Mouse (Mus musculus): ENCODE data around the gene Mob3b.

Mob3b gene

DNA sequence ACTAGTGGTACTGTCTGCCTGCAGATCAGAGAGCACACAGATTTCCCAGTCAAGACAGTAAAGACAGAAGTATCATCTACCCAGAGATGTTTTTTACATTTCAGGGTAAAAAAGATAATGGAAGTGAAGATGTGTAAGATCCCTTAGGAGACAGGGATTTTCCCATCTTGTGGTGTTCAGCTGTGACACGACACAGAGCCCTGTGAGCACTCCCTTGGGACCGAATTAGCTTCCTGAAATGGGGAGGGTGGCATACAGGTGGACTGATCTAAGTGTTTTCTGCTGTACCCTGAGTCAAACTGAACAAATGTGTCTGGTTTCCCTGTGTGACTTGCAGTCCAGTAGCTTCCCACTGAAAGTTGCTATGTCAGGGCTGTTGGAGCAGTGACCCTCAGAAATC is 42.3 kb downstream of the Mob3b start:
- no peak for DNase-seq (ENCODE audit: low read depth, low spot score)

GRCm38 (mm10) chr4:35113516-35114248 is 43.6 kb downstream of the Mob3b start:
- no peak for DNase-seq (ENCODE audit: low read depth, low spot score)

GRCm38 (mm10) chr4:35112452-35112851 is 44.8 kb downstream of the Mob3b start:
- no peak for DNase-seq (ENCODE audit: low read depth, low spot score)

DNA sequence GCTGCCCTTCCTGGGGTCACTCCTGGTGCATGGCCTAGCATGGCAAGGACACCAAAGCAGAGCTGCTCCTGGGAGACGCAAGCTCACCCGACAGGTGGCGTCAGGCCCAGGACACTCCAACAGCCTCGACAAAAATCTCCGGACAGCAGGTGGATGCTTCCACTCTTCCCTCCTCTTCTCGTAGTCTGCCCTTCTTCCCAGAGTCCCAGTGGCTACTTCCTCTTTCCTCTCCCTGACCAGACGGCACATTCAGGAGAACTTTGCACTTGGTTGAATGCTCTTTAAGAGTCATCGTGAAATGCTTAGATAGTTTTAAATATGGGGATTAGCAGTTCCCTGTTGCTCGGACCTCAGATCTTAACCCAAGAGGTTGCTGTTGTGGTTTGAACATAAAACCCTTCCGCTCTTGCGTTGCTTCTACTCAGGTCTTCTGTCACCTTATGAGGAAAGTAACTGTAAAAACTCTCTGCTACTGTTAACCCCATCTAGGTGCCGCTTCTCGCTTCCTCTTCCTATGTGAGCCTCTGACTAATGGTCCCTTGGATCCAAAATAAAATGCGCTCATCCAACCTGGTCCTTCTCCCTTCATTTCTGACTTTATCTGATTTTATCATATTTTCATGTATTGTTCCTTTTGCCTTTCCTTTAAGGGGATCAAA is 52.0 kb downstream of the Mob3b start:
- DNase-seq (ENCODE audit: low read depth, low spot score) = no peak

DNA sequence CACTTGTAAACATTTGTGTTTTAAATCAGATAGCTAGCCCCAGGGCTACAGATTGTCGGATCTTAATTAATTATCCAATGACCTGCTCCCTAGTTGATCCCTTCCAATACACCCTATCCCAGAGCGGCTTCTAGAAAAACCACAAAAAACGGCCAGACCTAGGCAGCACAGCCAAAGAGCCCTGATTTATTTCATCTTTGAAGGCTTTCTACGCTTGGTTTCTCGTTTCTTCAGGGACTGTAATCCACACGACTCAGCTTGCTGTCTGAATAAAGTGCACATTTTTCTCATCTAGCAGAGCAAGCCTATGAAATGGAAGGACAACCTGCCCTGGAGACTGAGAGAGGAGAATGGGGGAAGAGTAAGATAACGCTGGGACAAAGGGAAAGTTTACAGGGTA is 56.1 kb downstream of the Mob3b start:
- no peak for DNase-seq (ENCODE audit: low read depth, low spot score)

- DNase-seq (ENCODE audit: low read depth, low spot score) = peak; percentile 28
Measured at GRCm38 (mm10) chr4:35099865-35100780, 57.2 kb downstream of the Mob3b start.

- DNase-seq (ENCODE audit: low read depth, low spot score) = no peak
Measured at GRCm38 (mm10) chr4:35099210-35099864, 57.9 kb downstream of the Mob3b start.

GRCm38 (mm10) chr4:35098552-35098951 is 58.7 kb downstream of the Mob3b start:
- no peak for DNase-seq (ENCODE audit: low read depth, low spot score)

- DNase-seq (ENCODE audit: low read depth, low spot score) = no peak
Measured at GRCm38 (mm10) chr4:35096226-35097175, 60.8 kb downstream of the Mob3b start.

DNA sequence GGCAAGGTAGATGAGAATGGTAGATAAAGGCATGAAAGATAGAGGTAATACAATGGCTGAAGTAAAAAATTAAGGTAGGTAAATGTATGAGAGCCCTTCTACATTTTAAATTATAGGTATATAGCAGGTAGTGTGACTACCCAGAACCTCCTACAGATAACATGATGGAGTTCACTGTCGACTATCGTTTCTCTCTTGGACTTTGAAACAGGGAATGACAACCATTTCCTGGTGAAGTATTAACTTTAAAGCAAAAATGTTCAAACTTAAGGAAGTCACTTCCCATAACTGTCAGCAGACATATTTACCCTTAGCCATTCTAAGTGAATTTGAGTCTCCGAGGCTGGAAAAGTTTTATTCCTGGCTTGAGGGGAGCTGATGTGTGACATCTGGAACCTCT is 64.8 kb downstream of the Mob3b start:
- no peak for DNase-seq (ENCODE audit: low read depth, low spot score)

GRCm38 (mm10) chr4:35091157-35091784 is 66.0 kb downstream of the Mob3b start:
- DNase-seq (ENCODE audit: low read depth, low spot score) = no peak

DNA sequence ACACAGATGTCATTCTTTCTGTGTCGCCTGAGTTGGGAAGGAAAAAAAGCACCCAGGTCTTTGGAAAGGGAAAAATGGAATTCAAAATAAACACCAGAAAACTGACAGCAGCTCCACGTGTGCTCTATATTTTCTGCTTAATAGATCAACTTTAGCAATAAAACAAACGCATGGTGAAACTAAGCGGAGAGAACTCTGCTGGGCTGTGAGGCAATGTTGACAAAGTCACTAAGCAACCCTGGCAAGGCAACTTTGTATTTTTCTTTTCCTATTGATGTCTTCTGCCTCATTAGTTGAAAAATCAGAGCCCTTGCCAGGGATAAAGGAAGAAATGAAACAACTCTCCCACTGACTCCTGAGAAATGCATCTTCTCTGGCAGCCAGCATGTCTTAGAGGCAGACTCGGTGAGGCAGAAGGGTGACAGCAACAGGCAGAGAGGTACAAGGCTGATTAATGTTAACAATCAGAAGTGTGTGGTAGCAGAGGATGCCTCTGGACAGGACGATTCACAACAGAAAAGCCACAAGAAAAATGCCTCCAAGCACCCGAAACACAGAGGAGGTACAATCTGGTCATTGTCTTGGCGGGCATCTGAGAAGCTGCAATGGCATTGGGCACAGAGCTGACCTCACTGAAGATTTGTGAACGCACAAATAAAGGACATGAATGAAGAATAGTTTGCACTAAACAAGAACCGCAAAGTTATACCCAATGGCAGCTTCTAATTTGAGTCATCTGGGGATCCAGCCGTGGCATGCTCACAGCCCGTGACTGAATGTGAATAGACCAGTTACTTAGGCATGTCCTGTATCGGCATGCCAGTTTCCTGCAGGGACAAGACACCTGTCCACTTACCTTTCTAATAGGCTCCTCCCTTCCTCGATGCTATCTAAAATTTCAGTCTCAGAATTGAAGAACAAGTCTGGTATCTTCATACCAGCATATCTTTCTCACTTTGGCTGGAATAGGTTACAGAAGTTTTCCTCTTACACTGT is 67.7 kb downstream of the Mob3b start:
- DNase-seq (ENCODE audit: low read depth, low spot score) = no peak

DNA sequence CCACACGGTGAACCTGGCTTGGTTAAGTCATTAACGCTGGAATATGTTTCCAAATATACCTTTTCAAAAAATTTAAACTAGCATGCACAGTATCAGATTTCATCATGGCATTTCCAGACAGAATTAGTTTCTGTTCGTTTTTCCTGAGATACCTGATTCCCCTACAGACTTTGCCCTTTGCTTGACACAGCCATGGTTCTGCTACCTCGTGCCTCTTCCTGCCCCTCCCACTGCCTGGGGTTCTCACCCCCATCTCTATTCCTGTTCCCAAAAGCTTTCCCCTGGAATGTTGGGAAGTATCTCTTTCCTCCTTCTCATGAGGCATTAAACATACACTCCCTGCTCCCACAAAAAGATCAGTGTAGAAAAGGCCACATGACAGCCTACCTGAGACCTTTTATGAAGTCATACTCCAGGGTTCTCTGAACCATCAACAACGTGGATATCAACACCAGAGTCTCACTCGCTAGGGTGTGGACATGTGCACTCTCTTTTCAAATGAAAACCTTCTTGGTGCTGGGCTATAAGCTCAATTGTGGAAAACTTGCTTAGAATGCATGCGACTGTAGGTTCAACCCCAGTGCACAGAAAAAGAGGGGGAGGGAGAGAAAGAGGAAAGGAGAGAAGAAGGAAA is 71.1 kb downstream of the Mob3b start:
- DNase-seq (ENCODE audit: low read depth, low spot score) = no peak

GRCm38 (mm10) chr4:35084060-35084459 is 73.2 kb downstream of the Mob3b start:
- no peak for DNase-seq (ENCODE audit: low read depth, low spot score)

- DNase-seq (ENCODE audit: low read depth, low spot score) = no peak
Measured at GRCm38 (mm10) chr4:35082476-35083114, 74.7 kb downstream of the Mob3b start.

GRCm38 (mm10) chr4:35080285-35080684 is 77.0 kb downstream of the Mob3b start:
- no peak for DNase-seq (ENCODE audit: low read depth, low spot score)

GRCm38 (mm10) chr4:35068739-35069138 is 88.5 kb downstream of the Mob3b start:
- no peak for DNase-seq (ENCODE audit: low read depth, low spot score)

DNA sequence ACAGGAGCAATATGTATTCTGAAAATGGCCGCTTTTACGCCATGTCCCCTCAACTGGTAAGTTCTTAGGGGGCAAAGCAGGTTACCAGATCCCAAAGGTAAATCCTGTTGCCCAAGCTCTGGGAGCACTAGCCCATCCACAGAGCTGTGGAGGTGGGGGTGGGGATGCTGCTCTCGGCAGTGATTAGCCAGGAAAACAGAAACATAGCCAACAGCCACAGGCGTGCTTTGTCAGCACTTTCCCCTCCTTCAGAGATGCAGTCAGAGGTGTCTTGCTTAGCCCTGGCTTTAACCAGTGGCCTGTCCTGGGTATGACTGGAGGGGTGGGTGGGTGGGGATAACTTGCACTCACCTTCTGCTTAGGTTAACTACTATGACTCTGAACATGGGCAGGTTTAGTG is 91.1 kb downstream of the Mob3b start:
- no peak for DNase-seq (ENCODE audit: low read depth, low spot score)

Measured in c-Kit-negative CD71-positive TER-119-positive erythroid progenitor cells, embryonic 14.5 days (primary cell).